Mouse (Mus musculus) cerebellum, adult 9-11 months (tissue): ENCODE results near the gene Fbxw4.

Experiments used
- DNase-seq: peaks from one replicate; pipeline ENCODE4 v3.0.0; 2022

Gene Fbxw4

GRCm38 (mm10) chr19:45535214-45535735 lies 124.8 kb downstream of the Fbxw4 start:
- DNase-seq = no peak

GRCm38 (mm10) chr19:45533617-45534016 lies 126.5 kb downstream of the Fbxw4 start:
- DNase-seq = no peak

GRCm38 (mm10) chr19:45531554-45531953 lies 128.6 kb downstream of the Fbxw4 start:
- DNase-seq = no peak

GRCm38 (mm10) chr19:45530200-45530995 lies 129.7 kb downstream of the Fbxw4 start:
- DNase-seq = no peak

- no peak for DNase-seq
Observed at GRCm38 (mm10) chr19:45529294-45529693, 130.8 kb downstream of the Fbxw4 start.
